Mouse (Mus musculus) cerebellum, adult 2 months (tissue): ENCODE measurements at regions not wholly inside any gene's neighbourhood (a gene's known extent, or its start where the extent isn't known, plus 50 kb on each side); places are given as distances from the start of the nearest gene placed in this dataset.

Experiments
- CTCF ChIP-seq: fragments of 200-500 bp; IDR thresholded peaks from 2 replicates; pipeline ENCODE4 v1.5.1; 2011; ENCODE audit warnings: low read depth, mild to moderate bottlenecking, control low read depth, low read length, moderate library complexity, borderline replicate concordance; ENCODE audit not compliant: insufficient read depth
- POLR2A ChIP-seq: fragments of 200-500 bp; IDR thresholded peaks from 2 replicates; pipeline ENCODE4 v1.6.1; 2011; ENCODE audit warnings: low read length, control low read depth, borderline replicate concordance; ENCODE audit not compliant: insufficient read depth

DNA sequence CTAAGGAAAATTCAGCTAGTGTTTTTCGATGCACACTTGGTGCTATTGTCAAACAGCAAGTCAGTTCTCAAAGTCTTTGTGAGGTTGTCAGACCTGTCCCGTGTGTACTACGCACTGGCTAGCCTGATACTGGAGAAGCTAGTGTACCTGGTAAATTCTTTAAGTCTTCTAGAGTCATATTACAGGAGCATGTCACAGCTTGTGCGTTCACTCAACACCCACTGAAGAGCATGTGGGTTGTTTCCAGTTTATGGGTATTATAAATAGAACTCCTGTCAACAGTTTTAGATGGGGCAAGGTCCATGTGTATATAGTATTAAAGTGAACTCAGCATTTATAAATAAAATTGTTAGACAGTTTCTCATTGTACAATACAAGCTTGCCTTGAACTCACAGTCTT, 50.9 kb upstream of the Cd2ap start:
- TF ChIP-seq POLR2A, result no peak
- TF ChIP-seq CTCF, result no peak
